7 mouse cellular contexts compared by ENCODE assay signal in the genomic region with DNA sequence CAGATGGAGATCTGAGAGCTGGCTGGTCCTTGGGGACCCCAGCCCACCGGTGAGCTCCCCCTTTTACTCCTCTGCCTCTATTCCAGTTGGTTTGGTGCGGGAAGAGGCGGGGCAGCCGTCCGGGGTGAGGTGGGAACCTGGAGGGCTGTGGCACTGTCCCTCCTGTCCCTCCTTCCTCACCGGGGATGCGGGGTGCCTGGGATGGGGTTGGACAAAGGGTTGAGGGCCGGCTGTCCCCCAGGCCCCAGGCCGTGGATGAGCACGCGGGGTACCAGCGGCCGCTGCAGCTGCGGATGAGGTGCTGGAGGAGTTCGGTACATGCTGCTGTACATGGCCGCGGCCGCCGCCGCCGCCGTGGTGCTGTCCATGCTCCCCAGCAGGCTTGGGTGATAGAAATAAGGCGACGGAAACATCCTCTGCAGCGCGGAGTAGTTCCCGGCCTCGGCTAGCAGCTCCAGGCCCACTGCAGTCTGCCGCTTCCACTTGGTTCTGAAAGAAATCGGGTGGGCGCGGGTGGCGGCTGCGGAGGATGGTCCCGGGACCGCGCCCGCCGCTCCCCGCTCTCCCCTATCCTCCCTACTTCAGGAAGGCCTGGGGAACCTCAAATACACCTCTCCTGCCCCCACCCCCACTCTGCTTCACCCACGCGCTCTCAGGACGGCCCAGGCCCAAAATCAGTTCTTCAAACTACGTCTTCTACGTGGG. TPM values are rescaled to one million over a fixed set of nuclear protein-coding genes. Genes with fewer than 3 reads are reported as not detected.
DNase-seq lines count a peak whose midpoint lies in the region; ATAC-seq lines count a peak whose summit lies in the region.

No protein-coding gene starts in this region.

- no peaks in the 10 kb centered on the region for H3K9me3 ChIP-seq in embryonic facial prominence, embryonic 15.5 days (replicated peaks)
- H3K9me3 ChIP-seq in limb, embryonic 13.5 days, result no peaks in the 10 kb centered on the region

- H3K4me3 ChIP-seq in embryonic facial prominence, embryonic 15.5 days (replicated peaks), result peak overlapping the region; percentile 21
- peak overlapping the region; percentile 13 for H3K4me3 ChIP-seq in limb, embryonic 13.5 days

- H3K27me3 ChIP-seq in embryonic facial prominence, embryonic 15.5 days, result peaks cover 91% of the 10 kb centered on the region
- peaks cover 91% of the 10 kb centered on the region for H3K27me3 ChIP-seq in limb, embryonic 13.5 days

- under 1% methylated on average over 42 of the region's 45 CpGs for WGBS in embryonic facial prominence, embryonic 15.5 days
- WGBS in limb, embryonic 13.5 days, result under 1% methylated on average over 44 of the region's 45 CpGs

- no peak overlapping the region for H3K27ac ChIP-seq in embryonic facial prominence, embryonic 15.5 days (replicated peaks)
- no peak overlapping the region for H3K27ac ChIP-seq in limb, embryonic 13.5 days

- peak overlapping the region; percentile 22; the same call in 1 of the 2 replicates for H3K4me2 ChIP-seq in embryonic facial prominence, embryonic 15.5 days (replicated peaks)
- H3K4me2 ChIP-seq in limb, embryonic 13.5 days (replicated peaks), result peak overlapping the region; percentile 15

- peak; percentile 6 for DNase-seq in right cerebral cortex, postnatal 25 days
- DNase-seq in right cerebral cortex, adult 2 months (ENCODE audit: low spot score in 2 of 2), result no peak
- DNase-seq in c-Kit-positive CD71-positive TER-119-positive erythroid progenitor cells, embryonic 14.5 days (ENCODE audit: low spot score), result no peak
- no peak for DNase-seq in adrenal gland, adult 2 months
- DNase-seq in urinary bladder, postnatal 36 days (ENCODE audit: low spot score in 2 of 2), result no peak

- no peak for ATAC-seq in embryonic facial prominence, embryonic 15.5 days (ENCODE audit: insufficient number of reproducible peaks, low FRiP score, low TSS enrichment, low read depth)
- peak; percentile 60; the same call in 1 of the 2 replicates for ATAC-seq in limb, embryonic 13.5 days (ENCODE audit: low FRiP score, low read depth)

- peaks cover 27% of the 10 kb centered on the region for H3K4me1 ChIP-seq in embryonic facial prominence, embryonic 15.5 days
- H3K4me1 ChIP-seq in limb, embryonic 13.5 days, result peaks cover 24% of the 10 kb centered on the region

- H3K9ac ChIP-seq in embryonic facial prominence, embryonic 15.5 days, result no peak overlapping the region
- no peak overlapping the region for H3K9ac ChIP-seq in limb, embryonic 13.5 days

- H3K36me3 ChIP-seq in embryonic facial prominence, embryonic 15.5 days, result no peaks in the 10 kb centered on the region
- H3K36me3 ChIP-seq in limb, embryonic 13.5 days, result no peaks in the 10 kb centered on the region

RNA-seq across cellular contexts. Expression of a gene that starts 4.6 kb away (rescaled TPM):
- not detected in 2 replicates for polyA plus RNA-seq in embryonic facial prominence, embryonic 15.5 days (2015; fragmentation: Nextera tagmentation; extraction: Ambion mirVana)
- polyA plus RNA-seq in limb, embryonic 13.5 days (2015; fragmentation: Nextera tagmentation; extraction: Ambion mirVana), result not detected in 2 replicates
- not detected for total RNA-seq in adrenal gland, adult 2 months (2021)
- not detected in 2 replicates for polyA plus RNA-seq in adrenal gland, adult 2 months (2012; rRNA removed)
